Mouse (Mus musculus) monocyte, adult 2 months (primary cell): ENCODE data around the gene Cdr2.
"Not testable (repeated sequence)": the region's sequence is repeated elsewhere in the genome, so short reads cannot be mapped to it uniquely, and the experiment has no call there.

ENCODE experiments used
- DNase-seq, 2 experiments: peaks; one replicate each; pipeline ENCODE4 v3.0.0; 2022; ENCODE audit warnings: low spot score in 2 of 2, low read depth in 1 of 2

Cdr2 gene

GRCm38 (mm10) chr7:120911268-120911667 lies 70.8 kb downstream of the Cdr2 start:
- DNase-seq = not testable (repeated sequence)

- DNase-seq = not testable (repeated sequence)
Measured at GRCm38 (mm10) chr7:120910172-120910571, 71.9 kb downstream of the Cdr2 start.
